Mouse (Mus musculus) CH12.LX (cell line): ENCODE data around the gene Fgf9.

ENCODE experiments used
- CTCF ChIP-seq, 2 experiments: IDR thresholded peaks in 1 of 2; conservative IDR thresholded peaks in 1 of 2; 2 replicates each; pipeline ENCODE4 v1.5.1; 2011 to 2012; ENCODE audit warnings: low read depth in 2 of 2, low read length in 2 of 2, improper control_type of control experiment in 1 of 2, inconsistent platforms in 1 of 2, mild to moderate bottlenecking in 1 of 2, moderate library complexity in 1 of 2
- ELF1 ChIP-seq: IDR thresholded peaks from 2 replicates; pipeline ENCODE4 v1.6.1; 2014; ENCODE audit warnings: low read depth, mild to moderate bottlenecking, inconsistent platforms, low read length, improper control_type of control experiment
- GABPA ChIP-seq: IDR thresholded peaks from 2 replicates; pipeline ENCODE4 v1.6.1; 2012; ENCODE audit warnings: low read depth, low read length, improper control_type of control experiment, inconsistent platforms; ENCODE audit not compliant: insufficient replicate concordance
- MAX ChIP-seq: IDR thresholded peaks from 2 replicates; pipeline ENCODE4 v1.6.1; 2011; ENCODE audit warnings: low read length, improper control_type of control experiment
- POLR2AphosphoS2 ChIP-seq: IDR thresholded peaks from 2 replicates; pipeline ENCODE4 v1.6.1; 2011; ENCODE audit warnings: low read depth, low read length, improper control_type of control experiment
- RAD21 ChIP-seq: IDR thresholded peaks from 2 replicates; pipeline ENCODE4 v1.6.1; 2011; ENCODE audit warnings: low read depth, mild to moderate bottlenecking, low read length, improper control_type of control experiment, moderate library complexity
- USF1 ChIP-seq: IDR thresholded peaks from 2 replicates; pipeline ENCODE4 v1.6.1; 2014; ENCODE audit warnings: low read depth, mild to moderate bottlenecking, inconsistent platforms, low read length, improper control_type of control experiment
- ZC3H11A ChIP-seq: IDR thresholded peaks from 2 replicates; pipeline ENCODE4 v1.6.1; 2012; ENCODE audit warnings: low read depth, mild to moderate bottlenecking, inconsistent platforms, low read length, improper control_type of control experiment
- ZKSCAN1 ChIP-seq: IDR thresholded peaks from 2 replicates; pipeline ENCODE4 v1.6.1; 2012; ENCODE audit warnings: low read depth, inconsistent platforms, low read length, improper control_type of control experiment, borderline replicate concordance
- ZNF384 ChIP-seq: IDR thresholded peaks from 2 replicates; pipeline ENCODE4 v1.6.1; 2012; ENCODE audit warnings: low read depth, low read length, improper control_type of control experiment, inconsistent platforms

DNA sequence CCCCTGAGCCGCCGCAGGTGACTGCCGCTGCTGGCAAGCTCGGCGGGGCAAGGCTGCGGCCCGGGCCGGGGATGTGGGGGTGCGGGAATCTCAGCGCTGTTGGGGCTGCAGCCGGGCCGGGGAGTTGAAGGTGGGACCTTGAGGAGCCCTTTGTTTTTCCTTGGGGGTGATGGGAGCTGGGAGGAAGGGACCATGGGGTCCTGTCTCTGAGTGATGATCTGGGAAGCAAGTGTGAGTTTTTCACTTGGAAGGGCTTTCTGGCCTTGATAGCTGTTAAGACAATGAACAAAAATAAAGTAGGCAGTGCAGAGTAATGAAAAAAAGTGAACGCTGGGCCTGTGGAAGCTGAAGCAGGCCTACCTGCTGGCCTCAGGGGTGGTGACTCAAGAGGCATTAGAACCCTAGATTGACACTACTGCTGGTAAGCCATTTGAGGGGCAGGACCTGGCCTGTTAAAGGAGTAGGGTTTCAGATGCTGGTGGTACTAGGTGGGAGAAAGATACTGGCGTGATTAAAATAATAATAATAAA is 6.4 kb downstream of the Fgf9 start:
- TF ChIP-seq MAX, result no peak
- TF ChIP-seq ZC3H11A, result no peak
- TF ChIP-seq ELF1, result no peak
- TF ChIP-seq ZKSCAN1, result no peak
- no peak for TF ChIP-seq GABPA
- no peak for TF ChIP-seq RAD21
- TF ChIP-seq POLR2AphosphoS2, result no peak
- TF ChIP-seq ZNF384, result no peak
- no peak for TF ChIP-seq CTCF (conservative IDR thresholded peaks at IDR 0.05 in 1 of 2, IDR thresholded peaks at IDR 0.05 in 1 of 2; ENCODE audit: low read depth in 2 of 2, low read length in 2 of 2)
- no peak for TF ChIP-seq USF1
